Mouse (Mus musculus): ENCODE results near the gene Mrpl36. TPM values are rescaled to one million over a fixed set of nuclear protein-coding genes. Genes with fewer than 3 reads are reported as not detected.

The Mrpl36 gene
- 100 to 1,000 TPM; 114 to 150 TPM for polyA plus RNA-seq (2017; shearing (Covaris generic))

GRCm38 (mm10) chr13:73327827-73328698 lies at the start of gene Mrpl36, which contains the start of gene Ndufs6:
Gene Mrpl36 (plus strand): TSS chr13:73328513.
Gene Ndufs6 (minus strand): TSS chr13:73328542.

Other genes starting within 250 kb of the Mrpl36 start
- not detected for gene Irx4, start 68.0 kb upstream of the Mrpl36 start, polyA plus RNA-seq (2017; shearing (Covaris generic))
- 100 to 1,000 TPM; 166 to 215 TPM for gene Ndufs6, start within 50 bp of the Mrpl36 start, polyA plus RNA-seq (2017; shearing (Covaris generic))
- gene Lpcat1, start 138.7 kb downstream of the Mrpl36 start, polyA plus RNA-seq (2017; shearing (Covaris generic)), result 10 to 100 TPM; 56.1 to 57.6 TPM
- under 1 TPM in 1 of 2 experiments, not detected in 1; 0.09 TPM for gene Slc6a3, start 208.2 kb downstream of the Mrpl36 start, polyA plus RNA-seq (2017; shearing (Covaris generic))

All from activated CD4-positive, CD25-positive, alpha-beta regulatory T cell (primary cell).